Mouse (Mus musculus) hindbrain, embryonic 10.5 days (tissue): ENCODE results near the gene Sipa1. TPM values are rescaled to one million over a fixed set of nuclear protein-coding genes. Genes with fewer than 3 reads are reported as not detected.
A peak's percentile ranks its signal among the peaks of the same experiment; 100 is the strongest.

Experiments used
- DNase-seq: peaks from one replicate; pipeline ENCODE4 v3.0.0-alpha.2; 2017; ENCODE audit warnings: low spot score
- H3K27ac ChIP-seq: fragments of 300-500 bp; sonication (generic); 2 replicates; pipeline ENCODE4 v1.5.1; 2016; ENCODE audit warnings: mild to moderate bottlenecking, moderate library complexity
- H3K27me3 ChIP-seq: fragments of 300-500 bp; sonication (generic); 2 replicates; pipeline ENCODE4 v1.6.1; 2016; ENCODE audit warnings: mild to moderate bottlenecking; ENCODE audit not compliant: poor library complexity, insufficient read depth, severe bottlenecking
- H3K36me3 ChIP-seq: fragments of 300-500 bp; sonication (generic); 2 replicates; pipeline ENCODE4 v1.6.1; 2016; ENCODE audit warnings: mild to moderate bottlenecking, moderate library complexity
- H3K4me1 ChIP-seq: fragments of 300-500 bp; sonication (generic); replicated peaks from 2 replicates; pipeline ENCODE4 v1.6.1; 2016; ENCODE audit warnings: mild to moderate bottlenecking
- H3K4me3 ChIP-seq: fragments of 300-500 bp; sonication (generic); 2 replicates; pipeline ENCODE4 v1.5.1; 2016; ENCODE audit warnings: mild to moderate bottlenecking, moderate library complexity
- H3K9me3 ChIP-seq: fragments of 300-500 bp; sonication (generic); 2 replicates; pipeline ENCODE4 v1.6.1; 2016; ENCODE audit warnings: mild to moderate bottlenecking, moderate library complexity
- WGBS: fragments of 180-500 bp; shearing (Covaris S2); methylation state at CpG from one replicate; pipeline ENCODE4 v1.1.7; 2016; 5-methylcytosine and 5-hydroxymethylcytosine counted together
- polyA plus RNA-seq: library from polyadenylated mRNA; unstranded; fragments of >200 nt; fragmentation: Nextera tagmentation; extraction: Ambion mirVana; gene quantifications from 2 replicates; pipeline ENCODE4 v1.2.1, GENCODE M21; 2016

Sipa1 gene
- polyA plus RNA-seq, 1 experiment from 2014 or later, result 27.6 TPM

- no peak for DNase-seq
- peaks cover 25% of the 10 kb centered on the region for H3K36me3 ChIP-seq
- H3K9me3 ChIP-seq, result no peaks in the 10 kb centered on the region
- H3K27me3 ChIP-seq, result no peaks in the 10 kb centered on the region
- peaks cover 37% of the 10 kb centered on the region for H3K4me1 ChIP-seq
- no peak overlapping the region for H3K27ac ChIP-seq
- H3K4me3 ChIP-seq, result 0 out of 2 replicates have a peak overlapping the region, but pooled peaks have one; percentile 87
- WGBS, result 81% methylated on average over 7 of the region's 7 CpGs
Observed at GRCm38 (mm10) chr19:5636036-5636570, 27.4 kb downstream of the Sipa1 start.

GRCm38 (mm10) chr19:5632120-5632519, 31.4 kb downstream of the Sipa1 start:
- 77% methylated on average over 9 of the region's 9 CpGs for WGBS
- Histone ChIP-seq H3K4me1 (peaks cover 12% of the 10 kb centered on the region), H3K27me3 (no peaks in the 10 kb centered on the region), H3K36me3 (no peaks in the 10 kb centered on the region), H3K9me3 (no peaks in the 10 kb centered on the region), H3K27ac (no peak overlapping the region), H3K4me3 (no peak overlapping the region)
- DNase-seq, result no peak

GRCm38 (mm10) chr19:5629907-5630306, 33.6 kb downstream of the Sipa1 start:
- Histone ChIP-seq H3K27me3 (no peaks in the 10 kb centered on the region), H3K9me3 (no peaks in the 10 kb centered on the region), H3K27ac (no peak overlapping the region), H3K4me3 (no peak overlapping the region), H3K36me3 (no peaks in the 10 kb centered on the region), H3K4me1 (no peaks in the 10 kb centered on the region)
- no peak for DNase-seq

- Histone ChIP-seq H3K27me3 (no peaks in the 10 kb centered on the region), H3K27ac (no peak overlapping the region), H3K4me1 (no peaks in the 10 kb centered on the region), H3K9me3 (no peaks in the 10 kb centered on the region), H3K4me3 (no peak overlapping the region), H3K36me3 (no peaks in the 10 kb centered on the region)
- no peak for DNase-seq
- 87% methylated on average over 8 of the region's 8 CpGs for WGBS
Observed at GRCm38 (mm10) chr19:5625311-5625710, 38.2 kb downstream of the Sipa1 start.

GRCm38 (mm10) chr19:5621884-5622283, 41.6 kb downstream of the Sipa1 start:
- no peak for DNase-seq
- 86% methylated on average over 5 of the region's 5 CpGs for WGBS
- H3K27ac ChIP-seq, result no peak overlapping the region
- H3K4me3 ChIP-seq, result no peak overlapping the region
- 0 out of 2 replicates have a peak, but pooled peaks cover 3% of the 10 kb centered on the region for H3K27me3 ChIP-seq
- no peaks in the 10 kb centered on the region for H3K9me3 ChIP-seq
- H3K4me1 ChIP-seq, result no peaks in the 10 kb centered on the region
- no peaks in the 10 kb centered on the region for H3K36me3 ChIP-seq

- no peak for DNase-seq
- Histone ChIP-seq H3K4me3 (no peak overlapping the region), H3K27me3 (0 out of 2 replicates have a peak, but pooled peaks cover 8% of the 10 kb centered on the region), H3K9me3 (no peaks in the 10 kb centered on the region), H3K4me1 (no peaks in the 10 kb centered on the region), H3K27ac (no peak overlapping the region), H3K36me3 (no peaks in the 10 kb centered on the region)
- 91% methylated on average over 4 of the region's 4 CpGs for WGBS
Observed at GRCm38 (mm10) chr19:5620007-5620406, 43.5 kb downstream of the Sipa1 start.

GRCm38 (mm10) chr19:5614953-5615352, 48.6 kb downstream of the Sipa1 start:
- H3K4me3 ChIP-seq, result no peak overlapping the region
- peaks cover 12% of the 10 kb centered on the region for H3K4me1 ChIP-seq
- H3K27me3 ChIP-seq, result 0 out of 2 replicates have a peak, but pooled peaks cover 8% of the 10 kb centered on the region
- no peak overlapping the region for H3K27ac ChIP-seq
- H3K36me3 ChIP-seq, result no peaks in the 10 kb centered on the region
- H3K9me3 ChIP-seq, result no peaks in the 10 kb centered on the region
- 82% methylated on average over 2 of the region's 2 CpGs for WGBS
- DNase-seq, result no peak

GRCm38 (mm10) chr19:5612762-5613411, 50.6 kb downstream of the Sipa1 start:
- Histone ChIP-seq H3K36me3 (peaks cover 12% of the 10 kb centered on the region), H3K27me3 (0 out of 2 replicates have a peak, but pooled peaks cover 8% of the 10 kb centered on the region), H3K27ac (no peak overlapping the region), H3K9me3 (no peaks in the 10 kb centered on the region), H3K4me3 (no peak overlapping the region), H3K4me1 (peaks cover 29% of the 10 kb centered on the region)
- DNase-seq, result no peak
- WGBS, result 71% methylated on average over 3 of the region's 3 CpGs

- DNase-seq, result no peak
- Histone ChIP-seq H3K36me3 (peaks cover 21% of the 10 kb centered on the region), H3K9me3 (no peaks in the 10 kb centered on the region), H3K4me1 (peaks cover 29% of the 10 kb centered on the region), H3K4me3 (no peak overlapping the region), H3K27me3 (0 out of 2 replicates have a peak, but pooled peaks cover 5% of the 10 kb centered on the region), H3K27ac (no peak overlapping the region)
- WGBS, result 76% methylated on average over 1 of the region's 1 CpGs
Observed at GRCm38 (mm10) chr19:5611973-5612372, 51.5 kb downstream of the Sipa1 start.

- H3K27ac ChIP-seq, result peak within 1 kb of the TSS; percentile 100
- peaks cover 29% of the 10 kb centered on the region for H3K4me1 ChIP-seq
- peaks cover 43% of the 10 kb centered on the region for H3K36me3 ChIP-seq
- whole genome bisulfite sequencing, result under 1% methylated on average over 55 of the region's 55 CpGs
- H3K9me3 ChIP-seq, result no peaks in the 10 kb centered on the region
- no peaks in the 10 kb centered on the region for H3K27me3 ChIP-seq
- peak; percentile 97 for DNase-seq
- peak within 1 kb of the TSS; percentile 82 for H3K4me3 ChIP-seq
Observed at GRCm38 (mm10) chr19:5609547-5610404, 53.7 kb downstream of the Sipa1 start, which contains the start of gene Kat5. Kat5 (minus strand) TSS chr19:5610237.

GRCm38 (mm10) chr19:5609171-5609546, 54.3 kb downstream of the Sipa1 start:
- Histone ChIP-seq H3K27ac (peak overlapping the region; percentile 100), H3K36me3 (peaks cover 49% of the 10 kb centered on the region), H3K4me3 (peak overlapping the region; percentile 82), H3K9me3 (no peaks in the 10 kb centered on the region), H3K4me1 (peaks cover 29% of the 10 kb centered on the region), H3K27me3 (no peaks in the 10 kb centered on the region)
- DNase-seq, result no peak
- 69% methylated on average over 10 of the region's 10 CpGs for WGBS

- DNase-seq, result no peak
- H3K27ac ChIP-seq, result peak overlapping the region; percentile 100; the same call in 1 of the 2 replicates
- H3K9me3 ChIP-seq, result no peaks in the 10 kb centered on the region
- H3K36me3 ChIP-seq, result peaks cover 54% of the 10 kb centered on the region
- peak overlapping the region; percentile 82 for H3K4me3 ChIP-seq
- H3K27me3 ChIP-seq, result no peaks in the 10 kb centered on the region
- H3K4me1 ChIP-seq, result peaks cover 32% of the 10 kb centered on the region
- WGBS, result 95% methylated on average over 13 of the region's 13 CpGs
Observed at GRCm38 (mm10) chr19:5608707-5609106, 54.8 kb downstream of the Sipa1 start.
